Mouse (Mus musculus): ENCODE measurements at regions not wholly inside any gene's neighbourhood (a gene's known extent, or its start where the extent isn't known, plus 50 kb on each side); places are given as distances from the start of the nearest gene placed in this dataset.

DNA sequence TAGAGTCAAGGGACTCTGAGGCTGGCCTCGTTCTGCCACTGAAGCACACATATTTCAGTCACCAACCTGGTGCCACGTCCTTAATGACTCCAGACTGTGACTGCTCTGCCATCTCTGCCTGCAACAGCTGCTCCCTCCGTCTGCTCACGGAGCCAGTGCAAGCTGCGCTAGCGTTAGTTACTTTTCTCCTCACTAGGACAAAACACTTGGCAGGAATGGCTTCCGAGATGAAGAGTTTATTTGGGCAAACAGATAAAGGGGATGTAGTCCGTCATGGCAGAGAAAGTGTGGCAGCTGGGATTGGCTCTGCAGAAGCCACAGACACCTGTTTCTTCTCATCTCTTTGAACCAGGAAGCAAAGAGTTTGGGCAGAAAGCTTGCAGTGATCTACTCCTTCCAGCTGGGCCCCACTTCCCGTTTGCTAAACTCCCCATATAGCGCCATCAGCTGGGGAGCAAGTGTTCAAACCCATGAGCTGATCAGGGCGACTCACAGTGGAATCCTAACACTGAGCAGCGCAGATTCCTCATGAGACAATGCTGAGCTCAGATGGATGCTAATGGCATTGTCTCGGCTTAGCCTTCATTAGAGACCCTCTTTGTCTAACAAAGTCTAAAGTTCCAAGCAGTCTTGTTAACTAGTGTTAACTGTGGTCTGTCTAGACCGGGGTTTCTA, 83.8 kb upstream of the Card11 start:
- TF ChIP-seq CTCF (IDR thresholded peaks at IDR 0.05; ENCODE audit: low read depth) (no peak), EP300 (IDR thresholded peaks at IDR 0.05; ENCODE audit: low read depth) (no peak)

All from heart, postnatal 0 days (tissue).